Mouse (Mus musculus) heart, embryonic 15.5 days (tissue): ENCODE data around the gene Rap1gds1. TPM values are rescaled to one million over a fixed set of nuclear protein-coding genes. Genes with fewer than 3 reads are reported as not detected.

ENCODE experiments used
- ATAC-seq: fragments of 200-750 bp; cut with Nextera tagmentation; replicated peaks from 2 replicates; pipeline ENCODE4 v1.8.0; 2017; ENCODE audit warnings: low read depth, moderate TSS enrichment; ENCODE audit not compliant: insufficient number of reproducible peaks, insufficient read depth, low FRiP score
- H3K27ac ChIP-seq: fragments of 300-500 bp; sonication (generic); 2 replicates; pipeline ENCODE4 v1.5.1; 2015; ENCODE audit warnings: mild to moderate bottlenecking, inconsistent platforms
- H3K27me3 ChIP-seq: fragments of 300-500 bp; sonication (generic); 2 replicates; pipeline ENCODE4 v1.6.1; 2015; ENCODE audit warnings: inconsistent platforms
- H3K36me3 ChIP-seq: fragments of 300-500 bp; sonication (generic); 2 replicates; pipeline ENCODE4 v1.6.1; 2015; ENCODE audit warnings: mild to moderate bottlenecking, inconsistent platforms
- H3K4me1 ChIP-seq: fragments of 300-500 bp; sonication (generic); replicated peaks from 2 replicates; pipeline ENCODE4 v1.6.1; 2015; ENCODE audit warnings: inconsistent platforms
- H3K4me2 ChIP-seq: fragments of 300-500 bp; sonication (generic); 2 replicates; pipeline ENCODE4 v1.6.1; 2015; ENCODE audit warnings: inconsistent platforms, mild to moderate bottlenecking, moderate library complexity
- H3K4me3 ChIP-seq: fragments of 300-500 bp; sonication (generic); 2 replicates; pipeline ENCODE4 v1.5.1; 2015; ENCODE audit warnings: mild to moderate bottlenecking, inconsistent platforms
- H3K9ac ChIP-seq: fragments of 300-500 bp; sonication (generic); 2 replicates; pipeline ENCODE4 v1.6.1; 2015; ENCODE audit warnings: mild to moderate bottlenecking, inconsistent platforms
- H3K9me3 ChIP-seq: fragments of 300-500 bp; sonication (generic); replicated peaks from 2 replicates; pipeline ENCODE4 v1.6.1; 2016; ENCODE audit warnings: inconsistent platforms
- WGBS: fragments of 180-500 bp; shearing (Covaris S2); methylation state at CpG from one replicate; pipeline ENCODE4 v1.1.7; 2015; ENCODE audit warnings: mixed read lengths; 5-methylcytosine and 5-hydroxymethylcytosine counted together
- polyA plus RNA-seq: library from polyadenylated mRNA; unstranded; fragments of >200 nt; fragmentation: Nextera tagmentation; extraction: Ambion mirVana; gene quantifications from 2 replicates; pipeline ENCODE4 v1.2.1, GENCODE M21; 2015

Gene Rap1gds1
- polyA plus RNA-seq, 1 experiment from 2014 or later = 49.8 TPM

DNA sequence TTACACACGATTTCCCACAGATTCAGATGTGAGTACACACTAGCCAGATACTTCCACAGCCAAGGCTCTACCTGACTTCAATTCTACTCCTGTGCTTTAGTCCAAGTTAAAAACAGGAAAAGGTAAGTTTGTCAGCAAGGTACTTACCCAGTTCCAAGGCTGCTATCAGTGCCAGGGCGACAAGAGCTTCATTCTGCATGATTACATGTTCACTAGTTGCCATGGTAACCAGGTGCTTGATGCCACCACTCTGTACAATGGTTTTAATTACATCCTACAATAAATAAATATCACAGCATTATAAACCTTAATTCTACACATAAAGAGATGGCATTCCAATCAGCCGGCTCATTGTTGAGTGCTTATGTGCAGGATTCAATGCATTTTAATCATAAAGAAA, 129.5 kb downstream of the Rap1gds1 start:
- ATAC-seq = no peak
- Histone ChIP-seq H3K4me3 (no peak overlapping the region), H3K36me3 (peaks cover 25% of the 10 kb centered on the region), H3K27ac (no peak overlapping the region), H3K27me3 (no peaks in the 10 kb centered on the region), H3K9me3 (0 out of 2 replicates have a peak, but pooled peaks cover 4% of the 10 kb centered on the region), H3K9ac (no peak overlapping the region), H3K4me2 (no peak overlapping the region), H3K4me1 (no peaks in the 10 kb centered on the region)
- WGBS = 92% methylated on average over 3 of the region's 3 CpGs

DNA sequence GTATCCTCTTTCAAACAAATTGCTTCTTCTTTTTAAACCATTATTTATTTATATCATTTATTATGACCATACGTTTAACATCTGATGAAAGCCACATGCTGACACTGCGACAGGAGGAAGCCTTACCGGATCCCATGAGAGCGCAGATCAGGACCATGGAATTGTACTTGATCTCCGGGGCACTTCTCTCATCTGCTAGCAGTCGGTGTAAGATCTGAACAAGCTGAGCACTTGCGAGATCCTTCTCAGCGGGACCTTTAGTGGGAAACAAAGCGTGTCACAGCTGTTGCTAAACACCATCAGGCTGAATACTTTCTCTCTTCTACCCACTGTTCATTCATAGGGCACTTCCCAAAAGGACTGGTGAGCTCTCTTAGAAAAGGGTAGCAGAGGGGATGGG, 133.4 kb downstream of the Rap1gds1 start:
- 69% methylated on average over 9 of the region's 9 CpGs for WGBS
- Histone ChIP-seq H3K4me2 (no peak overlapping the region), H3K27ac (no peak overlapping the region), H3K27me3 (no peaks in the 10 kb centered on the region), H3K36me3 (peaks cover 49% of the 10 kb centered on the region), H3K9me3 (0 out of 2 replicates have a peak, but pooled peaks cover 4% of the 10 kb centered on the region), H3K4me3 (no peak overlapping the region), H3K4me1 (no peaks in the 10 kb centered on the region), H3K9ac (no peak overlapping the region)
- ATAC-seq = no peak

DNA sequence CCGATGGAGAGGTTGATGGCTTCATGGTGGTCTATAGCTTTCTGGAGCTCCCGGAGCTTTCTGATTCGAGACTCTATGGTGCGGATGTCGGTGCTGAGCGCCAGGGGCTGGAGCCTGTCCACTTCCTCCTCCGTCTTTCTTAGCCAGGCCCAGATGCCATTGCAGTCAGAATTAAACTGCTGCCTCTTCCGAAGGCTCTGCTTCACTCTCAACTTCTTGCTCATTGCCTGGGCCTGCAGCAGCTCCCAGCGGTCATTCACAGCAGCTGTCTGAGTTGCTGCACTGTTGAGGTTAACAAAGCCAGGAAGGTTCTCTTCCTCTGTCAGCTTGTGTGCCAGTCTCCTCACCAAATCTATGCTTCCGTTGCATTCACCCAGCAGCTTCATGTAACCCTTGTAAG, 137.8 kb downstream of the Rap1gds1 start:
- WGBS = 94% methylated on average over 10 of the region's 10 CpGs

DNA sequence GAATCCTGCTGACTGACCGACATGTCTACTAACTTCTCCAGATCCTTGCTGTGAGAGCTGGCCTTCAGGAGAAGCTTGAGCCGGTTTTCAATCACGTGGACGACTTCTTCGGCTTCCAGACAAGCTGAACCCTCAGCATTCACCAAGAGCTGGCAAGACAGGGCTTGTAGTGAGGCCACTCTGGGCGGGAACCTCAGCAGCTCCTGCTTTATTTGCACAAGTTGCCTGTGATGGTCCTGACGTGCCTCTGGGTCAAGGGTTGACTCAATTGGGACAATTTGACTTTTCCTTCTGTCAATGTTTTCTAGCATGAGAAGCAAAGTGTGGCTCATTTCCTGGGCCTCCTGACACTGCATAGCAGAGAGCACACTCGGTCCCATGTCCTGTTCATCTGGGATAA, 138.2 kb downstream of the Rap1gds1 start:
- H3K4me3 ChIP-seq = no peak overlapping the region
- no peaks in the 10 kb centered on the region for H3K4me1 ChIP-seq
- WGBS = 87% methylated on average over 8 of the region's 8 CpGs
- no peak for ATAC-seq
- H3K27me3 ChIP-seq = no peaks in the 10 kb centered on the region
- no peak overlapping the region for H3K27ac ChIP-seq
- H3K4me2 ChIP-seq = no peak overlapping the region
- H3K36me3 ChIP-seq = peaks cover 42% of the 10 kb centered on the region; the same call in 1 of the 2 replicates
- H3K9me3 ChIP-seq = no peaks in the 10 kb centered on the region
- H3K9ac ChIP-seq = no peak overlapping the region

More for the DNA sequence above, 137.8 kb downstream of the Rap1gds1 start:
- Histone ChIP-seq H3K4me2 (no peak overlapping the region), H3K9ac (no peak overlapping the region), H3K9me3 (no peaks in the 10 kb centered on the region), H3K27me3 (no peaks in the 10 kb centered on the region), H3K27ac (no peak overlapping the region), H3K36me3 (peaks cover 42% of the 10 kb centered on the region; the same call in 1 of the 2 replicates), H3K4me1 (no peaks in the 10 kb centered on the region), H3K4me3 (no peak overlapping the region)
- ATAC-seq = no peak

DNA sequence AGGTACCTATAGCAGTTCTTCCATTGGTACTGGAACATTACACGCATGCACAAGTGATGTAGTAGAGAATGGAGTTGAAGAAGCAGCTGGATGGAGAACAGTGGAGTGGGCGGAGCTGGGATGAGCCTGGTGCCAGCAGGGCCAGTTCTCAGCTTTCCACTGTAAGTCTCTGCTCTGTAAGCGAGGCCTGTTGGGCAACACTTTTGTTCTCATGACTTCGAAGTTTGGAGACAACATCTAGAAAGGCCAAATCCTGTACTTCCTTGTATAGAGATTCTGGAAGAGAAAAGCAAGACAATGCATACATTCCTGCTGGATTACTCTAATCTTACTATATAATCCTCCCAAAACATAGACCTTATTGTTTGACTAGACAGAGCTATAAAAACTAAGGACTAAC, 147.6 kb downstream of the Rap1gds1 start:
- peaks cover 11% of the 10 kb centered on the region; the same call in 1 of the 2 replicates for H3K36me3 ChIP-seq

DNA sequence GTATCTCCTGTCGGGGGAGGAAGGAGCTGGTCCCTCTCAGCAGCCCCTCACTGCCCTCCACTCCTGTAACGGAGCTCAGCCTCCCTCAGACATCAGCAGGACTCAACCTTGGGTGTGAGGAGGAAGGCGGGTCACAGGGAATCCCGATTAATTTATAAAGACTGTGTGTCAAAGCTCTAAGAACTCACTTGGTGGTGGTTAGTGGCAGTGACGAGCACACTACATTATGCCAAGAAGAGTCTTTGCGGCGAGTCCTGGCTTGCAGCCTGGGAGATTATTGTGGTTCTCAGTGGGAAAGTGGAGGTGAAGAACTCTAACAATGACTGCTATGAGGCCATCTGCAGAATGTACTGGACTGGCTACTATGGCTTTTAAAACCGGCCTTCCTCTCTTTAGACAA, 148.8 kb downstream of the Rap1gds1 start:
- H3K4me1 ChIP-seq = no peaks in the 10 kb centered on the region
- no peaks in the 10 kb centered on the region for H3K9me3 ChIP-seq
- H3K9ac ChIP-seq = no peak overlapping the region
- peaks cover 11% of the 10 kb centered on the region; the same call in 1 of the 2 replicates for H3K36me3 ChIP-seq
- ATAC-seq = no peak
- H3K4me3 ChIP-seq = no peak overlapping the region
- H3K27me3 ChIP-seq = no peaks in the 10 kb centered on the region
- no peak overlapping the region for H3K27ac ChIP-seq
- WGBS = 60% methylated on average over 8 of the region's 8 CpGs
- no peak overlapping the region for H3K4me2 ChIP-seq

More for the DNA sequence above, 147.6 kb downstream of the Rap1gds1 start:
- H3K4me1 ChIP-seq = no peaks in the 10 kb centered on the region
- peaks cover 4% of the 10 kb centered on the region for H3K9me3 ChIP-seq
- H3K27me3 ChIP-seq = no peaks in the 10 kb centered on the region
- no peak overlapping the region for H3K4me2 ChIP-seq
- H3K27ac ChIP-seq = no peak overlapping the region
- no peak for ATAC-seq
- H3K9ac ChIP-seq = no peak overlapping the region
- no peak overlapping the region for H3K4me3 ChIP-seq
- WGBS = 89% methylated on average over 4 of the region's 4 CpGs

DNA sequence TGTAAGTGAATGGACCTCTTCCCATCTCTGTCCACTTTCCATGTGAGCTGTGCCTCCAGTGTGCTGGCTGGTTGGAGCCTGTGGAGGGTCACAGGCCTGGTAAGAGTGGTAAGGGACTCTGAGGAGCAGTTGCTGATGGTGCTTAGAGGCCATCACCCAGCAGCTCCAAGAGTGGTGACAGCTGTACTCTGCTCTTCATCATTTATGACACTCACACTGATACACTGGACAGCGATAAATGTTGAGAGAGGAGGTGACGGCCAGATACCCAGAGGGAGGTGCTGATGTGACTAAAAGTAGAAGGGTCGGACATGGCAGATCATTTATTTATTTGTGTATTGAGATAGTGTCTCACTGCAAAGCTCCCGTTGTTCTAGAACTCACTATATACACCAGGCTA, 156.8 kb downstream of the Rap1gds1 start:
- WGBS = 29% methylated on average over 4 of the region's 4 CpGs
- Histone ChIP-seq H3K4me3 (no peak overlapping the region), H3K4me2 (no peak overlapping the region), H3K9ac (no peak overlapping the region), H3K36me3 (0 out of 2 replicates have a peak, but pooled peaks cover 3% of the 10 kb centered on the region), H3K27me3 (0 out of 2 replicates have a peak, but pooled peaks cover 3% of the 10 kb centered on the region), H3K9me3 (no peaks in the 10 kb centered on the region), H3K27ac (no peak overlapping the region), H3K4me1 (peaks cover 14% of the 10 kb centered on the region)
- ATAC-seq = peak; percentile 96

DNA sequence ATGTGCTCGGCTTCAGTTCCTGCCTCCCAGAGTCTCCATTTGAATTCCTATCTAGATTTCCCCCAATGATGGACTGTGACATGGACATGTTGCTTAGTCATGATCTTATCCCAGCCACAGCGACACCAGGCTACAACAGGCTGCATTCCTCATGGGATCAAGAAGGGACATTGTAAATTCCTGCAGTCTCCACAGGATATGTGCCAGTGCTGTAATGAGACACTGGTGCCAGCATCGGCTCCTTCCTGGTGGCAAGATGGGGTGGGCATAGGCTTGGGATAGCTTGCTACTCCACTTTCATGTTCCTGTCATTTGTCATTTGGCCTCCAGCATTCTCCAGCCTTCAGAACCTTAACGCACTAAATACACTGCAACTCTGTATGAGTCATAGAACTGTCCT, 158.0 kb downstream of the Rap1gds1 start:
- no peaks in the 10 kb centered on the region for H3K9me3 ChIP-seq
- ATAC-seq = no peak
- H3K4me2 ChIP-seq = no peak overlapping the region
- H3K9ac ChIP-seq = no peak overlapping the region
- no peak overlapping the region for H3K4me3 ChIP-seq
- no peak overlapping the region for H3K27ac ChIP-seq
- 0 out of 2 replicates have a peak, but pooled peaks cover 3% of the 10 kb centered on the region for H3K27me3 ChIP-seq
- WGBS = 51% methylated on average over 4 of the region's 4 CpGs
- H3K4me1 ChIP-seq = peaks cover 14% of the 10 kb centered on the region
- 0 out of 2 replicates have a peak, but pooled peaks cover 3% of the 10 kb centered on the region for H3K36me3 ChIP-seq

DNA sequence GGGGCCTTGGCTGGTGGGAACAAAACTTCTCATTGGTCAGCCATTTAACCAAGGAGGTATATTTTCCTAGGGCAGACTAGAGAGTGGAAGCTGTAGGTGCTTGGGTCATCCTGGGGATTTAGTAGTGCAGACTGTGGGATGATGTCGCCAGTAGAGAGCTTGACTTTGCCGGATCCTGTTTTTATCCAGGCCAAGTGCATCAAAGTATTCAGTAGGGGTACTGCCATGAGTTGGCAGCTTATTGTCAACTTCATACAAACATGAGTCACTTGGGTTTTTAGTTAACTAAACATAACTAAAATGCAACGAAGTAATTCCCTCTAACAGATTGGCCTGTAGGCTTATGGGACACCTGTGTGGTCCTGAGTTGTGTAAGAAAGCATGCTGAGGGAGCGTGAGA, 158.4 kb downstream of the Rap1gds1 start:
- H3K4me3 ChIP-seq = no peak overlapping the region
- no peak overlapping the region for H3K27ac ChIP-seq
- H3K9me3 ChIP-seq = no peaks in the 10 kb centered on the region
- no peak overlapping the region for H3K4me2 ChIP-seq
- H3K4me1 ChIP-seq = peaks cover 14% of the 10 kb centered on the region
- H3K36me3 ChIP-seq = 0 out of 2 replicates have a peak, but pooled peaks cover 3% of the 10 kb centered on the region
- 88% methylated on average over 4 of the region's 4 CpGs for WGBS
- ATAC-seq = no peak
- 0 out of 2 replicates have a peak, but pooled peaks cover 3% of the 10 kb centered on the region for H3K27me3 ChIP-seq
- H3K9ac ChIP-seq = no peak overlapping the region

DNA sequence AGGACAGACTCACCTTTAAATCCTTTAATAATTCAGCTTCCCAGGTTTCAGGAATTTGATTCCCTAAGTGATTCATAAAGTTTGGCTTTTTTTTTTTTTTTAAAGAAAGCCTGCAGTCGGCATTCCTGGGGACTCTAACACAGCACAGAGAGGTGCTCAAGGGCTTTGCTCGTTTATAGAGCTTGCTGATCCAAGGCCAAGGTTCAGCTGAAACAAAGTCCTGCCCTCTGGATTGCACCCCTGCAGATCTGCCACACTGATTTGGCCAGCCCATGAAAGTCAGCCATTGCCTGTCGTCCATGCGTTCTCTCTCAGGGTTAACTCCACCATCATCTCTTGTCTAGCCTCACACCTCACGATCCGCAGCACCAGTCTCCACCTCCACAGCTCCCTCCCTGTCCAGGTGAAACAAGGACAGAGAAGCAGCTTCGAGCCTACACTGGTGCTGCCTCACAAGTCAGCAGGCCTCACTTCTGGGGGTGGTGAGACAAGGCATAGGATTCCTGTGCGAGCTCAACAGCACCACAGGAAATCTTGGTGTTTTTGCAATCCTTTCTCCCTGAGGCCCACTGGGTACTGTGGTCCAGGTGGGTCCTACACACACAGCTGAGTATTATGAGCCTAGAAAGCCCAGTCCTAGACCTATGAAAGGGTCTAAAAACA, 160.2 kb downstream of the Rap1gds1 start:
- Histone ChIP-seq H3K9ac (no peak overlapping the region), H3K4me2 (no peak overlapping the region), H3K4me1 (peaks cover 14% of the 10 kb centered on the region), H3K27ac (no peak overlapping the region), H3K27me3 (0 out of 2 replicates have a peak, but pooled peaks cover 3% of the 10 kb centered on the region), H3K9me3 (no peaks in the 10 kb centered on the region), H3K36me3 (0 out of 2 replicates have a peak, but pooled peaks cover 2% of the 10 kb centered on the region), H3K4me3 (no peak overlapping the region)
- ATAC-seq = no peak
- WGBS = 69% methylated on average over 8 of the region's 8 CpGs

DNA sequence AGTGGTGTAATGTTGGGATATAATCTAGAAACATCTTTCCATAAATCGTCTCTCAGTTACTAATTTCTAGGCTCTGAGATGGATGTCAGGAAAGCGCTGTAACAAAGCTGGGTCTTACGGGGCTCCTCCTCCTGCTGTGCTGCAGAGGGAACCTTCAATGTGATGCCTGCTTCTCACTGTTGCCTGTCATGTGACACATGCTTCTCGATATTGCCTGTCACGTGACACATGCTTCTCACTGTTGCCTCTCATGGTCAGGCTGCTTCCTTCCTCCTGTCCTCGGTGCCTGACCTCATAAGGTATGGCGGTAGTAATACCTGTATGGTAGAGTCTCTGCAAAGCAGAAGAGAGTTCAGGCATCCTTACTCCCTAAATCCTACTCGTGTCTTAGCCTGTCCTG, 162.5 kb downstream of the Rap1gds1 start:
- Histone ChIP-seq H3K4me1 (peaks cover 8% of the 10 kb centered on the region), H3K9me3 (no peaks in the 10 kb centered on the region), H3K27me3 (0 out of 2 replicates have a peak, but pooled peaks cover 3% of the 10 kb centered on the region), H3K4me3 (no peak overlapping the region), H3K4me2 (no peak overlapping the region), H3K27ac (no peak overlapping the region), H3K9ac (no peak overlapping the region), H3K36me3 (no peaks in the 10 kb centered on the region)
- 83% methylated on average over 8 of the region's 8 CpGs for WGBS
- no peak for ATAC-seq

DNA sequence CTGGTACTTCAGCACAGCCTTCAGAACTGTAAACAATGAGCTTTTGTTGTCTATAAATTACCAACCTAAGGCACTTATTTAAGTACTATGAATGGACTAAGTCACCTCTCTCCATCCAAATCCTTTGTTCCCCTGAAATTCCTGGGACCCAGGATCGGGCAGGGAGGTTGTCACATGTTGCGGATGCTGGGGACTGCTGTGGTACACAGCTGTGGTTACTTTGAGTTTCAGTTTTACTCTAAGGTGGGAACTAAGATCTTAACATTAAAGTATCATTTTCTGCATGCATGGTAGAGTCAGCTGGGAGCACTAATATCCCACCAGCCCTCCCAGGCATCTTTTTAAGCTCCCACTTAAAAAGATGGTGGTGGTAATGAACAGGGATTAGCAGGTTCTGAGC, 165.7 kb downstream of the Rap1gds1 start:
- 83% methylated on average over 2 of the region's 2 CpGs for WGBS
- Histone ChIP-seq H3K27me3 (no peaks in the 10 kb centered on the region), H3K4me3 (no peak overlapping the region), H3K36me3 (no peaks in the 10 kb centered on the region), H3K9me3 (no peaks in the 10 kb centered on the region), H3K27ac (no peak overlapping the region), H3K4me2 (no peak overlapping the region), H3K9ac (no peak overlapping the region), H3K4me1 (0 out of 2 replicates have a peak, but pooled peaks cover 3% of the 10 kb centered on the region)
- no peak for ATAC-seq
